Mouse (Mus musculus) embryonic stem cell, embryonic (primary cell): ENCODE results near the gene Paxip1.

ENCODE experiments used
- CTCF ChIA-PET, 4 experiments: fragments of 300-600 bp in 2 of 4; fragments of 350-600 bp in 2 of 4; sonication (Branson Sonifier 250); formaldehyde crosslinking; loops; one replicate each; lab custom pipeline; 2022; ENCODE audit warnings: inconsistent platforms in 2 of 4; lab: Charles Lee
- POLR2A ChIA-PET, 4 experiments: fragments of 300-600 bp in 2 of 4; fragments of 350-600 bp in 2 of 4; sonication (Branson Sonifier 250); formaldehyde crosslinking; loops; one replicate each; lab custom pipeline; 2022; ENCODE audit warnings: antibody characterized with exemption in 4 of 4, inconsistent platforms in 1 of 4; lab: Charles Lee

The Paxip1 gene

GRCm38 (mm10) chr5:27791303-27792172 is at the start of gene Paxip1:
TSS of gene Paxip1 (minus strand) at chr5:27791691.
- POLR2A ChIA-PET = interaction anchor here (0.5 to 4.6 kb wide), 92 partner anchors 8 to 669 kb away, joined by 3 to 62 read pairs (median 5); partner anchors contain the start of genes Htr5a (in 3 of the 4), Insig1 (in 3 of the 4) and Rbm33 (in 1 of the 4)
- CTCF ChIA-PET = interaction anchor here in 3 of 4 experiments (0.6 to 2.0 kb wide), 8 partner anchors 23 to 139 kb away, joined by 3 to 9 read pairs (median 4); partner anchors contain the start of gene Htr5a (in 2 of the 3)

- POLR2A ChIA-PET = interaction anchor here in 3 of 4 experiments (0.6 to 1.7 kb wide), 8 partner anchors 8 to 1397 kb away, joined by 3 to 16 read pairs (median 3); partner anchors contain the start of gene Paxip1 (in 2 of the 3)
- CTCF ChIA-PET = interaction anchor here in 1 of 4 experiments (1.2 kb wide), 1 partner anchor 255 kb away, joined by 4 read pairs; no protein-coding TSS in a partner anchor
Measured at GRCm38 (mm10) chr5:27838061-27838460, 46.6 kb upstream of the Paxip1 start.

DNA sequence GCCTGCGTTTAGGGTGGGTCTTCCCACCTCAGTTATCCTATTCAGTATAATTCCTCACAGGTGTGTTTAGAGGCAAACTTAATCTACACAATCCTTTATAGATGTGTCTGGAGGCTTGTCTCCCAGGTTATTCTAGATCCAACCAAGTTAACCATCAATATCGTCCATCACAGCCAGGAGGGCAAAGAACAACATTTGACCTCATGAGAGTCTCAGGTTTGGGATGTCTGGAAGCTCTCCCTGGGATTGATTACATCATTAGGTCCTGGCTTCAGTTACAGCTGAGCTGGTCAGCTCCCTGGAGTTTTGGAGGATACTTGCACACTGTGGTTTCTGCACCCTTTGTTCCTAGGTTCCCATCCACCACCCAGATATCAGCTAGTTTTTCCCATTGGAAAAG is 43.6 kb upstream of the Paxip1 start:
- ChIA-PET POLR2A (interaction anchor here in 1 of 4 experiments (1.0 kb wide), 1 partner anchor 44 kb away, joined by 3 read pairs; no protein-coding TSS in a partner anchor), CTCF (no interaction called here)

- ChIA-PET CTCF (no interaction called here), POLR2A (interaction anchor here in 3 of 4 experiments (0.6 to 6.5 kb wide), 9 partner anchors 9 to 37 kb away, joined by 3 to 23 read pairs (median 5); partner anchors contain the start of genes Paxip1 (in 3 of the 3) and Htr5a (in 1 of the 3))
Measured at GRCm38 (mm10) chr5:27827971-27828370, 36.5 kb upstream of the Paxip1 start.

- ChIA-PET CTCF (no interaction called here), POLR2A (interaction anchor here (0.9 to 6.8 kb wide), 9 partner anchors 8 to 30 kb away, joined by 3 to 58 read pairs (median 4); partner anchors contain the start of genes Paxip1 (in 4 of the 4) and Htr5a (in 1 of the 4))
Measured at GRCm38 (mm10) chr5:27821161-27821560, 29.7 kb upstream of the Paxip1 start.

- ChIA-PET POLR2A (interaction anchor here (0.5 to 6.8 kb wide), 35 partner anchors 9 to 1377 kb away, joined by 3 to 58 read pairs (median 4); partner anchors contain the start of genes Paxip1 (in 4 of the 4), Htr5a (in 1 of the 4) and Insig1 (in 1 of the 4)), CTCF (interaction anchor here (0.6 kb wide), 5 partner anchors 28 to 1111 kb away, joined by 3 to 4 read pairs (median 3); partner anchors contain the start of gene Paxip1 (in 1 of the 4))
Measured at GRCm38 (mm10) chr5:27818840-27819672, 27.6 kb upstream of the Paxip1 start.

- ChIA-PET POLR2A (interaction anchor here in 3 of 4 experiments (1.1 to 2.9 kb wide), 7 partner anchors 14 to 24 kb away, joined by 3 to 13 read pairs (median 5); partner anchors contain the start of gene Paxip1 (in 3 of the 3)), CTCF (interaction anchor here in 1 of 4 experiments (1.6 kb wide), 1 partner anchor 23 kb away, joined by 3 read pairs; the partner anchor contains the start of gene Paxip1)
Measured at GRCm38 (mm10) chr5:27814282-27814681, 22.8 kb upstream of the Paxip1 start.

DNA sequence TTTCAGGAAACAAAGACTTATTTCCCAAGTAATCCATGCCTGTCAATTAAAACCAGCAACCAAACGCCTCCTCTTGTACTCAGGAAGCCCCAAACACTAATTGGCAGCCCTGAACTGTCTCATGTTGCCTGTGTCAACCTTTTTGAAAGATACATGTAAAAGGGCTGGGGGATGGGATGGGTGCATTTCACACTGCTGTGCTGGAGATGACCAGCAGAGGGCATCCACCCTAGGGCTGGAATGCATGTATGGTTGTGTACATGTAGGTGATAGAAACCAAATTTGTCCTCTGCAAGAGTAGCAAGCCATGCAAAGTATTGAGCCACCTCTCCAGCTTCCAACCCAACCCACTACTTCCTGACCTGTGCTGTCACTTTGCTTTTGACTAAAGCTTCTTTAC is 2.4 kb upstream of the Paxip1 start:
- ChIA-PET CTCF (interaction anchor here in 2 of 4 experiments (0.6 to 1.1 kb wide), 2 partner anchors 48 to 299 kb away, joined by 3 to 5 read pairs; partner anchors contain the start of gene Htr5a (in 1 of the 2)), POLR2A (interaction anchor here in 2 of 4 experiments (0.9 to 4.5 kb wide), 4 partner anchors 19 to 48 kb away, joined by 3 to 58 read pairs (median 12); partner anchors contain the start of gene Htr5a (in 1 of the 2))

- CTCF ChIA-PET = interaction anchor here in 3 of 4 experiments (1.2 to 2.0 kb wide), 3 partner anchors 49 to 55 kb away, joined by 4 to 5 read pairs (median 5); partner anchors contain the start of gene Htr5a (in 2 of the 3)
- POLR2A ChIA-PET = interaction anchor here (0.7 to 4.6 kb wide), 45 partner anchors 8 to 606 kb away, joined by 3 to 62 read pairs (median 8); partner anchors contain the start of genes Htr5a (in 2 of the 4) and Insig1 (in 1 of the 4)
Measured at GRCm38 (mm10) chr5:27792531-27793205, 1.2 kb upstream of the Paxip1 start.

DNA sequence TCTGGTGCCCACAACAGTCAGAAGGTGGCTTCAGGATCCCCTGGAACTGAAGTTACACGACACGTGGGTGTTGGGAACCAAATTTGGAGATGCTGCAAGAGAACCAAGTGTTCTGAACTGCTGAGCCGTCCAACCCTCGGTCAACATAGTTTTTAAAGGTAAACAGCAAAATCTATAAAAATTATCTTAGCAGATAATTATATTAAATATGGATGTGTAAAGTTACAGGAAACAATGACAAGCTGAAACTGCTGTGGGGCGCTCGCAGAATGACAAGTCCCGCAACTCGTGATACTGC is 631 bp upstream of the Paxip1 start:
- ChIA-PET CTCF (interaction anchor here in 3 of 4 experiments (0.6 to 2.0 kb wide), 7 partner anchors 23 to 140 kb away, joined by 3 to 9 read pairs (median 4); partner anchors contain the start of gene Htr5a (in 2 of the 3)), POLR2A (interaction anchor here (0.5 to 4.6 kb wide), 74 partner anchors 8 to 668 kb away, joined by 3 to 62 read pairs (median 6); partner anchors contain the start of genes Htr5a (in 3 of the 4), Insig1 (in 3 of the 4) and Rbm33 (in 1 of the 4))

DNA sequence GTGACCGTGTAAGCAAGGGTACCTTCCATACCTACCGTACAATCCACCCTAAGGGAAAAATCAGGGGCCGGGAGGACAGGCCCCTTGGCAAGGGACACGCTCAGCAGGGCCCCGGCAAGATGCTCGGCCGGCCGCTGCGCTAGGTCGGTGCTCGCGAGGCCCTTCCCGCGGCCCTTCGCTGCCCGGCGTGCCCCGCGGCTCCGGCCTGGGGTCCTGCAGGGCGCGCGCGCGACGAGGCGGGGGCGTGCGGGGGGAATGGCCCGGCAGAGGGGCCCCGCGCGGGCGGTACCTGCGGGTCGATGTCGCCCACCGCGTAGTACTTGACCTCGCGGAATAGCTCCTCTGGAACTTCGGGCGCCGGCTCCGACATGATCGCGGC is 592 bp downstream of the Paxip1 start:
- ChIA-PET CTCF (interaction anchor here in 2 of 4 experiments (1.3 to 2.0 kb wide), 4 partner anchors 24 to 54 kb away, joined by 3 to 5 read pairs (median 3); partner anchors contain the start of gene Htr5a (in 1 of the 2)), POLR2A (interaction anchor here (0.8 to 4.6 kb wide), 73 partner anchors 8 to 669 kb away, joined by 3 to 62 read pairs (median 6); partner anchors contain the start of genes Htr5a (in 3 of the 4), Insig1 (in 3 of the 4) and Rbm33 (in 1 of the 4))

DNA sequence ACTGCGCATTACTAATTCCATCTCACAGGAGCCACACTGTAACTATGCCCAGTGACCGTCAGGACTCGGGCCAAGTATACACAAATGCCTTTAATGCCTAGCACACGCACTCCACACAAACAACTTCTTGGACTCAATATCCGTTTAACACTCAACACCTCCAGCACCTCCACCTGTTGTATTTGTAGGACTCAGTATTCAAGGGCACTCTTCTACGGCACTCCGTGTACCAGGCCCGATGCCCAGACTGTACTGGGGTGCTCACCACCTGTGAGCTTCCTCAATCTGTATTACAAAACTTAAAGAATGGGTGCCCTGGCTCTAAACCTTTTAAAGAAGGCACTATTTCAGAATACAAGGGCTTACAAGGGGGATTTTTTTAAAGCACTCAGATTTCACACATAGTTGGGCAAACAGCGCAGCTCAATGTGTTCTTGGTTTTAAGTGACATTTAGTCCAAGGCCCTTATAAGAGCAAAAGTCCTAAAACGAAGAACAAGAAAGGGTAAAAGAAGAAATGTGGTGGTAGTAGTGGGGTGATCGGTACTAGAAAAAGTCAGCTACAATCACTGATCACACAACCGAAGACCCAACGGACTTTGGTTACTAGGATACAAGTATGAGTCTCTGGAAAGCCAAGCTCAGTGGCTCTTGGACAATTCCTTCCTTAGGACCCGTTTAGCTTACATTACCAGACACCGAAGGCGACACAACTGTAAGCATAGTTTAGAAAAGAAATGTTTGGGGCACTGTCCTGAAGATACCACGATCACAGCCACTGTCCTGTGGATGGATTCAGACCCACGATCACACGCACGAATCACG is 1.2 kb downstream of the Paxip1 start:
- CTCF ChIA-PET = interaction anchor here in 2 of 4 experiments (1.3 to 1.4 kb wide), 2 partner anchors 24 to 53 kb away, joined by 3 read pairs; no protein-coding TSS in a partner anchor
- POLR2A ChIA-PET = interaction anchor here (0.5 to 4.6 kb wide), 54 partner anchors 7 to 539 kb away, joined by 3 to 62 read pairs (median 7); partner anchors contain the start of genes Htr5a (in 2 of the 4), Insig1 (in 2 of the 4) and Rbm33 (in 1 of the 4)

DNA sequence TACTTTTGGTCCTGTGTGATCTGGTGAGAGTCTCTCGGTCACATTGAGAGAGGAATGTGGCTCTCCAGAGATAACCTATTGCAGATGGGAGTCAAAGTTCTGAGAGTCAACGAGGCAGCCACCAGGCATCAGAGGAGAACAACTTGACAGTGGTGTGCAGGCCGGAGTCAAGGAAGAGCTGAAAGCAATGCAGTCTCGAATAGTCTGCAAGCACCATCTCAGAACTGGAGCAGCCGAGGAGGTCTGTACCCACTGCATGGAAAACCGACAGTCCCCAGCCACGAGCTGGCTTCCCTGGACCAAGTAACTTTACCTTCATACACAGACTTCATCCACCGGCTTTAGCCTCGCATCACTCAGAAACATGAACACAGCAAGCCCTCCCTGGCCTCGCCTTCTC is 1.9 kb downstream of the Paxip1 start:
- ChIA-PET CTCF (no interaction called here), POLR2A (interaction anchor here in 2 of 4 experiments (1.1 to 4.6 kb wide), 10 partner anchors 10 to 540 kb away, joined by 3 to 62 read pairs (median 17); no protein-coding TSS in a partner anchor)

GRCm38 (mm10) chr5:27783381-27783780 is 8.1 kb downstream of the Paxip1 start:
- CTCF ChIA-PET = no interaction called here
- POLR2A ChIA-PET = interaction anchor here in 3 of 4 experiments (1.2 to 3.4 kb wide), 6 partner anchors 8 to 36 kb away, joined by 3 to 15 read pairs (median 10); partner anchors contain the start of gene Paxip1 (in 2 of the 3)

- ChIA-PET POLR2A (interaction anchor here in 3 of 4 experiments (0.6 to 2.4 kb wide), 8 partner anchors 9 to 304 kb away, joined by 3 to 14 read pairs (median 6); partner anchors contain the start of gene Paxip1 (in 2 of the 3)), CTCF (no interaction called here)
Measured at GRCm38 (mm10) chr5:27767948-27768347, 23.5 kb downstream of the Paxip1 start.
